Mouse (Mus musculus) intestine, postnatal 0 days (tissue): Measurements from ENCODE around the gene Wfdc15b. TPM values are rescaled to one million over a fixed set of nuclear protein-coding genes. Genes with fewer than 3 reads are reported as not detected.

Source experiments
- ATAC-seq: fragments of 200-750 bp; cut with Nextera tagmentation; 2 replicates; pipeline ENCODE4 v1.8.0; 2017; ENCODE audit warnings: mild to moderate bottlenecking, moderate TSS enrichment, moderate library complexity
- H3K27ac ChIP-seq: fragments of 300-500 bp; sonication (generic); 2 replicates; pipeline ENCODE4 v1.5.1; 2014; ENCODE audit warnings: mild to moderate bottlenecking, low read depth, low read length, moderate library complexity
- H3K27me3 ChIP-seq: fragments of 300-500 bp; sonication (generic); replicated peaks from 2 replicates; pipeline ENCODE4 v1.6.1; 2014; ENCODE audit warnings: low read length, mixed read lengths; ENCODE audit not compliant: control insufficient read depth, insufficient read depth
- H3K36me3 ChIP-seq: fragments of 300-500 bp; sonication (generic); 2 replicates; pipeline ENCODE4 v1.6.1; 2014; ENCODE audit warnings: mild to moderate bottlenecking, moderate library complexity; ENCODE audit not compliant: control insufficient read depth, insufficient read depth
- H3K4me1 ChIP-seq: fragments of 300-500 bp; sonication (generic); replicated peaks from 2 replicates; pipeline ENCODE4 v1.6.1; 2014; ENCODE audit warnings: antibody characterized with exemption, low read length, mixed read lengths; ENCODE audit not compliant: control insufficient read depth, insufficient read depth
- H3K4me2 ChIP-seq: fragments of 300-500 bp; sonication (generic); replicated peaks from 2 replicates; pipeline ENCODE4 v1.6.1; 2014; ENCODE audit warnings: low read depth, mild to moderate bottlenecking, moderate library complexity
- H3K4me3 ChIP-seq: fragments of 300-500 bp; sonication (generic); 2 replicates; pipeline ENCODE4 v1.5.1; 2014; ENCODE audit warnings: low read depth, low read length
- H3K9ac ChIP-seq: fragments of 300-500 bp; sonication (generic); 2 replicates; pipeline ENCODE4 v1.6.1; 2014; ENCODE audit warnings: mild to moderate bottlenecking, low read depth, low read length
- H3K9me3 ChIP-seq: fragments of 300-500 bp; sonication (generic); 2 replicates; pipeline ENCODE4 v1.6.1; 2016; ENCODE audit warnings: mixed run types; ENCODE audit not compliant: control insufficient read depth
- CTCF ChIP-seq: sonication (generic); IDR thresholded peaks from 2 replicates; pipeline ENCODE4 v1.5.1; 2016; ENCODE audit warnings: low read depth, mild to moderate bottlenecking, control low read depth, antibody characterized with exemption, moderate library complexity
- WGBS: fragments of 180-500 bp; shearing (Covaris S2); extraction: QIAGEN DNeasy Blood & Tissue Kit; methylation state at CpG from one replicate; pipeline ENCODE4 v1.1.7; 2014; 5-methylcytosine and 5-hydroxymethylcytosine counted together
- polyA plus RNA-seq: library from polyadenylated mRNA; unstranded; fragments of >200 nt; fragmentation: Nextera tagmentation; extraction: Ambion mirVana; gene quantifications from 2 replicates; pipeline ENCODE4 v1.2.1, GENCODE M21; 2015

The Wfdc15b gene
- polyA plus RNA-seq, 1 experiment from 2014 or later: 2.6 TPM

GRCm38 (mm10) chr2:164195971-164196699, 25.3 kb downstream of the Wfdc15b start:
- H3K27ac ChIP-seq: no peak overlapping the region
- no peaks in the 10 kb centered on the region for H3K27me3 ChIP-seq
- no peak overlapping the region for H3K4me2 ChIP-seq
- no peaks in the 10 kb centered on the region for H3K4me1 ChIP-seq
- H3K4me3 ChIP-seq: no peak overlapping the region
- H3K9me3 ChIP-seq: no peaks in the 10 kb centered on the region
- no peak for TF ChIP-seq CTCF
- no peak for ATAC-seq
- no peak overlapping the region for H3K9ac ChIP-seq
- 82% methylated on average over 5 of the region's 5 CpGs for WGBS
- no peaks in the 10 kb centered on the region for H3K36me3 ChIP-seq

- WGBS: 70% methylated on average over 5 of the region's 5 CpGs
- Histone ChIP-seq H3K9ac (no peak overlapping the region), H3K36me3 (no peaks in the 10 kb centered on the region), H3K4me3 (no peak overlapping the region), H3K27ac (no peak overlapping the region), H3K4me2 (no peak overlapping the region), H3K4me1 (no peaks in the 10 kb centered on the region), H3K9me3 (no peaks in the 10 kb centered on the region), H3K27me3 (no peaks in the 10 kb centered on the region)
- no peak for ATAC-seq
- no peak for TF ChIP-seq CTCF
Measured at GRCm38 (mm10) chr2:164194959-164195630, 26.4 kb downstream of the Wfdc15b start.

GRCm38 (mm10) chr2:164192279-164192678, 29.2 kb downstream of the Wfdc15b start:
- H3K4me3 ChIP-seq: no peak overlapping the region
- no peak for TF ChIP-seq CTCF
- no peaks in the 10 kb centered on the region for H3K9me3 ChIP-seq
- no peak overlapping the region for H3K27ac ChIP-seq
- H3K4me1 ChIP-seq: no peaks in the 10 kb centered on the region
- no peak for ATAC-seq
- no peak overlapping the region for H3K4me2 ChIP-seq
- H3K36me3 ChIP-seq: no peaks in the 10 kb centered on the region
- no peak overlapping the region for H3K9ac ChIP-seq
- H3K27me3 ChIP-seq: no peaks in the 10 kb centered on the region

- H3K4me1 ChIP-seq: no peaks in the 10 kb centered on the region
- no peak within 1 kb of the TSS for H3K4me3 ChIP-seq
- no peak within 1 kb of the TSS for H3K4me2 ChIP-seq
- 76% methylated on average over 6 of the region's 6 CpGs for WGBS
- H3K9me3 ChIP-seq: no peaks in the 10 kb centered on the region
- H3K27me3 ChIP-seq: no peaks in the 10 kb centered on the region
- H3K27ac ChIP-seq: no peak within 1 kb of the TSS
- ATAC-seq: no peak
- TF ChIP-seq CTCF: no peak
- H3K36me3 ChIP-seq: no peaks in the 10 kb centered on the region
- no peak within 1 kb of the TSS for H3K9ac ChIP-seq
Measured at GRCm38 (mm10) chr2:164190576-164190975, 30.9 kb downstream of the Wfdc15b start, which contains the start of gene Wfdc12. Gene Wfdc12 (minus strand): TSS chr2:164190608.

- Histone ChIP-seq H3K27ac (no peak overlapping the region), H3K9ac (no peak overlapping the region), H3K4me1 (no peaks in the 10 kb centered on the region), H3K9me3 (no peaks in the 10 kb centered on the region), H3K4me3 (no peak overlapping the region), H3K27me3 (no peaks in the 10 kb centered on the region), H3K4me2 (no peak overlapping the region), H3K36me3 (no peaks in the 10 kb centered on the region)
- 33% methylated on average over 5 of the region's 5 CpGs for WGBS
- peak; percentile 76 for TF ChIP-seq CTCF
- peak; percentile 33; the same call in 1 of the 2 replicates for ATAC-seq
Measured at GRCm38 (mm10) chr2:164188722-164189121, 32.7 kb downstream of the Wfdc15b start.

GRCm38 (mm10) chr2:164184145-164184719, 37.2 kb downstream of the Wfdc15b start:
- Histone ChIP-seq H3K27ac (no peak overlapping the region), H3K4me2 (no peak overlapping the region), H3K9me3 (no peaks in the 10 kb centered on the region), H3K4me1 (no peaks in the 10 kb centered on the region), H3K27me3 (no peaks in the 10 kb centered on the region), H3K4me3 (no peak overlapping the region), H3K9ac (no peak overlapping the region), H3K36me3 (no peaks in the 10 kb centered on the region)
- 40% methylated on average over 9 of the region's 9 CpGs for WGBS
- ATAC-seq: no peak
- TF ChIP-seq CTCF: no peak
